Mouse (Mus musculus): ENCODE measurements at regions not wholly inside any gene's neighbourhood (a gene's known extent, or its start where the extent isn't known, plus 50 kb on each side); places are given as distances from the start of the nearest gene placed in this dataset.

DNA sequence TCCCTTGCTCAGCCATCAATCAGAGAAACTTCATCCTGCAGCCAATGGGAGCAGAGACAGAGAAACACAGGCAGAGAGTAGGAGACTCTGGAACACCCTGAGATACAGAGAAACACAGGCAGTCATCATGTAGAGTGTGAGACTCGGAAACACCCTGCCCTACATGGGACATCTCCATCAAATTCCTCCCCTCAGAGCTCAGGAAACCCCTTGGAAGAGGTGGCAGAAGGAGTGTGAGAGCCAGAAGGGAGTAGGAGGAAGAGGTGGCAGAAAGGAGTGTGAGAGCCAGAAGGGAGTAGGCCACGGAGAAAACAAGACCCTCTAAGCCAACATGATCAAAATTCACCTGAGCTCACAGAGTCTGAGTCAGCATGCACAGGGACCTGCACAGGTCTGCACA, 197.5 kb downstream of the Rap2a start:
- Histone ChIP-seq H3K9me3 (ENCODE audit: low read length) (no peaks in the 10 kb centered on the region), H3K36me3 (ENCODE audit: insufficient read depth, low read length) (no peaks in the 10 kb centered on the region), H3K4me1 (replicated peaks; ENCODE audit: low read depth, low read length) (no peaks in the 10 kb centered on the region), H3K27me3 (ENCODE audit: insufficient read depth, low read length) (no peaks in the 10 kb centered on the region), H3K4me3 (replicated peaks; ENCODE audit: low read length) (no peak overlapping the region)
- TF ChIP-seq NANOG (IDR thresholded peaks at IDR 0.05; ENCODE audit: borderline replicate concordance, low read length) (no peak), POU5F1 (IDR thresholded peaks at IDR 0.05; ENCODE audit: borderline replicate concordance, low read length) (no peak), CTCF (conservative IDR thresholded peaks at IDR 0.05; ENCODE audit: low read length) (no peak)

DNA sequence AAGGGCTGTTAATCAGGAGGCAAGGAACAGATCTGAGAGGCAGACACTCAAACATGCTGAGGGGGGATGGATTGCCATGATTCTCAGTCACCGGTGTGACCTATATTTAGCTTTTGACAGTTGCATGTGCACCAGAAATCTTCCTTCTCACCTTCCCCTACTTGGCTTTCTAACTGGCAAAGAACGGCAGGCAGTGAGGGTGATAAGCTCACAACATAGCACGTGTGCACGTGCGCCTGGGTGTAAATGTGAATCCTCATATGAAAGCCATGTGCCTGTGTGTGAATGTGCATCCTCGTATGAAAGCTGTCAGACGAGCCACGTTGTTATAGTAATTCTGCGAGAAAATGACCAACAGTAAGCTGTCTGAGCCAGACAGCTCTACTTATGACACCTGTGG, 200.3 kb downstream of the Rap2a start:
- Histone ChIP-seq H3K4me3 (replicated peaks; ENCODE audit: low read length) (no peak overlapping the region), H3K36me3 (ENCODE audit: insufficient read depth, low read length) (no peaks in the 10 kb centered on the region), H3K27me3 (ENCODE audit: insufficient read depth, low read length) (no peaks in the 10 kb centered on the region), H3K9me3 (ENCODE audit: low read length) (no peaks in the 10 kb centered on the region), H3K4me1 (replicated peaks; ENCODE audit: low read depth, low read length) (no peaks in the 10 kb centered on the region)
- TF ChIP-seq POU5F1 (IDR thresholded peaks at IDR 0.05; ENCODE audit: borderline replicate concordance, low read length): no peak
- no peak for TF ChIP-seq NANOG (IDR thresholded peaks at IDR 0.05; ENCODE audit: borderline replicate concordance, low read length)
- no peak for TF ChIP-seq CTCF (conservative IDR thresholded peaks at IDR 0.05; ENCODE audit: low read length)

DNA sequence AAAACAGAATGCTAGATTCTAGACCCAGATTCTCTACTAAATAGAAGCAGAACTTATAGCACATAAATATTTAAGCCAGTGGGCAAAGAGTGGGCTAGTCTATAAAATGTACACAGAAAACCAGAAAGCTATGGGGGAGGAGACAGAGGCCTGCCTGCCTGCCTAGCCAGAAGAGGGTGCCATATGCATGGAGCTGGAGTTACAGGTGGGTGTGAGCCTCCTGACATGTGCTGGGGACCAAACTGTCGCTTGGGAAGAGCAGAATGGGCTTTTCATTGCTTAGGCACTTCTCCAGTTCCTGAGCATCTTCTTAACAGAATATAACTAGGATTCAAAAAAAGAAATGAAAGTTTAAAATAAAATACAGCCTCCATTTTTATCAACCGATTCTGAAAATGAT, 200.8 kb downstream of the Rap2a start:
- Histone ChIP-seq H3K36me3 (ENCODE audit: insufficient read depth, low read length) (no peaks in the 10 kb centered on the region), H3K27me3 (ENCODE audit: insufficient read depth, low read length) (no peaks in the 10 kb centered on the region), H3K9me3 (ENCODE audit: low read length) (no peaks in the 10 kb centered on the region), H3K4me3 (replicated peaks; ENCODE audit: low read length) (no peak overlapping the region), H3K4me1 (replicated peaks; ENCODE audit: low read depth, low read length) (no peaks in the 10 kb centered on the region)
- TF ChIP-seq CTCF (conservative IDR thresholded peaks at IDR 0.05; ENCODE audit: low read length) (no peak), POU5F1 (IDR thresholded peaks at IDR 0.05; ENCODE audit: borderline replicate concordance, low read length) (no peak), NANOG (IDR thresholded peaks at IDR 0.05; ENCODE audit: borderline replicate concordance, low read length) (no peak)

DNA sequence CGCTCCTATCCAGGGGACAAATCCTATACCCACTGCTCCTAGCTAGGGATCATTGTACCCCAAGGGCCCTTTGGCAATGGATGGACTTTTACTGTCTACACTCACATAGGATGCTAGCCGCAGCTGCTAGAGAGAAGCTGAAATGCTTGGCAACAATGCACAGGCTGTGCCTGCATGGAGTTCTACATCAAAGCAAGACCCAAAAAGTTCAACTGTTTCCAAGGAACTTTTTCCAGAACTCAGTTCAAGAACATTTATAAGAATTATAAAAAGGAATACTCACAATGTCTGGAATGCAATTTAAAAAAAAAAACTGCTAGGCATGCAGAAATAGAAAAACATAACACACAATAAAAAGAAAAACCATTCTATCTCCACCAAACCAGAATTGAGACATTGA, 202.0 kb downstream of the Rap2a start:
- no peaks in the 10 kb centered on the region for H3K27me3 ChIP-seq (ENCODE audit: insufficient read depth, low read length)
- no peaks in the 10 kb centered on the region for H3K9me3 ChIP-seq (ENCODE audit: low read length)
- H3K36me3 ChIP-seq (ENCODE audit: insufficient read depth, low read length): no peaks in the 10 kb centered on the region
- TF ChIP-seq POU5F1 (IDR thresholded peaks at IDR 0.05; ENCODE audit: borderline replicate concordance, low read length): no peak
- no peak for TF ChIP-seq CTCF (conservative IDR thresholded peaks at IDR 0.05; ENCODE audit: low read length)
- TF ChIP-seq NANOG (IDR thresholded peaks at IDR 0.05; ENCODE audit: borderline replicate concordance, low read length): no peak
- H3K4me1 ChIP-seq (replicated peaks; ENCODE audit: low read depth, low read length): no peaks in the 10 kb centered on the region
- H3K4me3 ChIP-seq (replicated peaks; ENCODE audit: low read length): no peak overlapping the region

DNA sequence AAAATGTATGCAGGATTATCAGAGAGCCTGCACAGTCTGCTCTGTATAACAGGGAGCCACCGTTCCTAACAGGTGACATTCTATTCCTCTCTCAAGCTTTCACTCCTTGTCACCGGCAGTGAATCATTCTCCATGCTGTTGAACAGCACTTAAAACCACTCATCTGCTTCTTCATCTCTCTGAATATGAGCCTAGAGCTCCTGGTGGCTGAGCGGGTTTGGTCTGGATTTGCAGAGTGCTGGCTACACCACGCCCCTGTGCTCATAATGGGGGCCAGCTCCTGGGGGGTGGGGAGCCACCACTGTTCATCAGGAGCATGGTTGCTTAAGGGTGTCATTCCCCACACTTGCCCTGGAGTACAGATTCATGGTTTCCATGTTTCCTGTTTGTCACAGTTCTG, 207.0 kb downstream of the Rap2a start:
- H3K27me3 ChIP-seq (ENCODE audit: insufficient read depth, low read length): no peaks in the 10 kb centered on the region
- H3K9me3 ChIP-seq (ENCODE audit: low read length): no peaks in the 10 kb centered on the region
- H3K4me1 ChIP-seq (replicated peaks; ENCODE audit: low read depth, low read length): no peaks in the 10 kb centered on the region
- TF ChIP-seq NANOG (IDR thresholded peaks at IDR 0.05; ENCODE audit: borderline replicate concordance, low read length) (no peak), CTCF (conservative IDR thresholded peaks at IDR 0.05; ENCODE audit: low read length) (no peak)
- H3K36me3 ChIP-seq (ENCODE audit: insufficient read depth, low read length): no peaks in the 10 kb centered on the region
- no peak overlapping the region for H3K4me3 ChIP-seq (replicated peaks; ENCODE audit: low read length)

DNA sequence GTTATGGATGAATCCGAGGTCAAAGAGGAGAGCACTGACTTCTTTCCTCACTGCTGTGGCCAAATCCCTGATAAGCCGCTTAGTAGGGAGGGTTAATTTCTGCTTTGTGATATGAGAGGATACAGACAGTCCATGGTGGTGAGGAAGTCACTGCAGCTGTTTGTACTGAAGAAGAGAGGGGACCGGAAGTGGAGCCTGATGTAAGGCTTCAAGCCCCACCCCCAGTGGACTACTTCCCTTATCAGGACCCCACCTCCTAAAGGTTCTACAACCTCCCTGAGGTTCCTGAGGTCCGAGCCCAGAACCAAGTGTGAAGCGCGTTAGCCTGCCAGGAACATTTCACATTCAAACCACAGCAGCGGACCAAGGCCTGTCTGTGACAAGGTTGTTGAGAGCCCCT, 207.6 kb downstream of the Rap2a start:
- Histone ChIP-seq H3K4me3 (replicated peaks; ENCODE audit: low read length) (no peak overlapping the region), H3K27me3 (ENCODE audit: insufficient read depth, low read length) (no peaks in the 10 kb centered on the region), H3K9me3 (ENCODE audit: low read length) (no peaks in the 10 kb centered on the region), H3K4me1 (replicated peaks; ENCODE audit: low read depth, low read length) (no peaks in the 10 kb centered on the region), H3K36me3 (ENCODE audit: insufficient read depth, low read length) (no peaks in the 10 kb centered on the region)
- no peak for TF ChIP-seq NANOG (IDR thresholded peaks at IDR 0.05; ENCODE audit: borderline replicate concordance, low read length)
- TF ChIP-seq POU5F1 (IDR thresholded peaks at IDR 0.05; ENCODE audit: borderline replicate concordance, low read length): no peak
- no peak for TF ChIP-seq CTCF (conservative IDR thresholded peaks at IDR 0.05; ENCODE audit: low read length)

DNA sequence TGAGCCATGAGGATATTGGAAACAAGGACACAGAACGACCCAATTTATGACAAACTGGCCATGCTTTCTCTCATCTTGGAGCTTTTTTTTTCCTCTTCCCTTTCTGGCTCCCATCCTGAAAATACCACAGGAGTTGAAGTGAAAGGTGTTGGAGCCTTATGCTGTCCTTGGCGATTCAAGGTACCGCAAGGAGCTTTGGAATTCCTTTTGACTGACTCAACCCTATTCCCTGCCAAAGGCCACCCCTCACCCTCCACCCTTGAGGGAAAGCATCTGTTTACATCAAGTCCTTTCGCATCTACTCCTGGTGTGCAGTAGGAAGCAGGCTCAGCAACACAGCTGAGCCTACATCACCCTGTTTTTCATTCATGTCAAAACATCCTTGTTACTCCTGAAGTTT, 208.5 kb downstream of the Rap2a start:
- no peaks in the 10 kb centered on the region for H3K27me3 ChIP-seq (ENCODE audit: insufficient read depth, low read length)
- no peaks in the 10 kb centered on the region for H3K36me3 ChIP-seq (ENCODE audit: insufficient read depth, low read length)
- H3K4me3 ChIP-seq (replicated peaks; ENCODE audit: low read length): no peak overlapping the region
- H3K9me3 ChIP-seq (ENCODE audit: low read length): no peaks in the 10 kb centered on the region
- no peaks in the 10 kb centered on the region for H3K4me1 ChIP-seq (replicated peaks; ENCODE audit: low read depth, low read length)
- TF ChIP-seq POU5F1 (IDR thresholded peaks at IDR 0.05; ENCODE audit: borderline replicate concordance, low read length) (no peak), CTCF (conservative IDR thresholded peaks at IDR 0.05; ENCODE audit: low read length) (no peak), NANOG (IDR thresholded peaks at IDR 0.05; ENCODE audit: borderline replicate concordance, low read length) (no peak)

DNA sequence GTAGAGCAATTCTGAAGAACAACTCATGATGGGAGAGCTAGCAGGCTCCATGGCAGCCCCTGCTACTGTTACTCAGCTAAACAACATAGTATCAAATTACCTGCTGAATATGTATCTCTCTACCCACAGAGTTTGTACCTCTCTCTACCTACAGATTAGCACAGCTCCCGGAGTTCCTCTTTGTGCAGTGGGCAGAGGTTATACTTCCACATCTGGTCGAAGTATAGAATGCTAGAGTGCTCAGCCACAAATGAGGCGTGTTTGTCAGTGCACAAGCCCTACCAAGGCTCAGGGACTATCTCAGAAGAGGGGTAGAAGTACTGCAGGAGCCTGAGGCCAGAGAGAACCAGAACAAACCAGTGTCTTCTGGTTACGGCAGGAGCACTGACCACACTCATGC, 211.6 kb upstream of the Ipo5 start:
- TF ChIP-seq POU5F1 (IDR thresholded peaks at IDR 0.05; ENCODE audit: borderline replicate concordance, low read length): no peak
- TF ChIP-seq NANOG (IDR thresholded peaks at IDR 0.05; ENCODE audit: borderline replicate concordance, low read length): no peak
- no peak for TF ChIP-seq CTCF (conservative IDR thresholded peaks at IDR 0.05; ENCODE audit: low read length)
- Histone ChIP-seq H3K4me1 (replicated peaks; ENCODE audit: low read depth, low read length) (no peaks in the 10 kb centered on the region), H3K36me3 (ENCODE audit: insufficient read depth, low read length) (no peaks in the 10 kb centered on the region), H3K4me3 (replicated peaks; ENCODE audit: low read length) (no peak overlapping the region), H3K27me3 (ENCODE audit: insufficient read depth, low read length) (no peaks in the 10 kb centered on the region), H3K9me3 (ENCODE audit: low read length) (no peaks in the 10 kb centered on the region)

DNA sequence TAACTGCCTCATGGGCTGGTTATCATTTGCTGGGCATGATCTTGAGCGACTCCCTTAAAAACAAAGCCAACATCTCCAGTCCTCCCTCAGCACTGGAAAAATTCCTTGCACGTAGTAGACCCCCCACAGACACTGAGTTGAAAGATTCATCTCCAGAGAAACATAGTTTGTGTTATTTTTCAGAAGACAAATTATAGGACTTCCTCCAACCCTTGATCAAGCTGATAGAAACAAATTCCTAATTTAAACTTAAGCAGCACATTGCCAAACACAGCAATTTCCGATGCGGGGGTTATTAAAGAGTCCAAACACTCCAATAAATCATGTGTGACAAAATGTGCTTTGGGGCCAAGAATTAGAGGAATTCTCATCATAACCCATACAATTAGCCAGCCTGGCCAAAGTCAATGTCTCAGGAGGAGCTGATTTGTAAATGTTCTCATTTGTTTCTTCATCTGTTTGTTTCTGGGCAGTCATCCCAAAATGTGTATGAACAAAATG, 205.7 kb upstream of the Ipo5 start:
- no peak for TF ChIP-seq POU5F1 (IDR thresholded peaks at IDR 0.05; ENCODE audit: borderline replicate concordance, low read length)
- TF ChIP-seq CTCF (conservative IDR thresholded peaks at IDR 0.05; ENCODE audit: low read length): no peak
- TF ChIP-seq NANOG (IDR thresholded peaks at IDR 0.05; ENCODE audit: borderline replicate concordance, low read length): no peak
- H3K36me3 ChIP-seq (ENCODE audit: insufficient read depth, low read length): no peaks in the 10 kb centered on the region

More for the DNA sequence above, 205.7 kb upstream of the Ipo5 start:
- H3K9me3 ChIP-seq (ENCODE audit: low read length): no peaks in the 10 kb centered on the region
- no peak overlapping the region for H3K4me3 ChIP-seq (replicated peaks; ENCODE audit: low read length)
- H3K4me1 ChIP-seq (replicated peaks; ENCODE audit: low read depth, low read length): peaks cover 5% of the 10 kb centered on the region; the same call in 1 of the 2 replicates
- H3K27me3 ChIP-seq (ENCODE audit: insufficient read depth, low read length): no peaks in the 10 kb centered on the region
